Mouse (Mus musculus) testis, adult 2 months (tissue): ENCODE results near the gene Adipor2. TPM values are rescaled to one million over a fixed set of nuclear protein-coding genes. Genes with fewer than 3 reads are reported as not detected.

Experiments
- H3K27ac ChIP-seq: fragments of 200-500 bp; 2 replicates; pipeline ENCODE4 v1.5.1; 2012; ENCODE audit warnings: low read depth, low read length; ENCODE audit not compliant: control insufficient read depth, insufficient read depth
- H3K27me3 ChIP-seq: fragments of 200-500 bp; 2 replicates; pipeline ENCODE4 v1.6.1; 2012; ENCODE audit warnings: mild to moderate bottlenecking, low read length, moderate library complexity; ENCODE audit not compliant: control insufficient read depth, insufficient read depth
- H3K36me3 ChIP-seq: fragments of 200-500 bp; 2 replicates; pipeline ENCODE4 v1.6.1; 2012; ENCODE audit warnings: mild to moderate bottlenecking, low read length; ENCODE audit not compliant: control insufficient read depth, insufficient read depth
- H3K4me1 ChIP-seq: fragments of 200-500 bp; 2 replicates; pipeline ENCODE4 v1.6.1; 2012; ENCODE audit warnings: low read length; ENCODE audit not compliant: control insufficient read depth, insufficient read depth
- H3K4me3 ChIP-seq: fragments of 200-500 bp; 2 replicates; pipeline ENCODE4 v1.5.1; 2012; ENCODE audit warnings: low read depth, mild to moderate bottlenecking, low read length, moderate library complexity, mixed read lengths; ENCODE audit not compliant: control insufficient read depth
- CTCF ChIP-seq: fragments of 200-500 bp; IDR thresholded peaks from 2 replicates; pipeline ENCODE4 v1.5.1; 2012; ENCODE audit warnings: low read depth, mild to moderate bottlenecking, inconsistent platforms, low read length, moderate library complexity; ENCODE audit not compliant: control insufficient read depth, insufficient read depth, insufficient replicate concordance
- POLR2A ChIP-seq: fragments of 200-500 bp; IDR thresholded peaks from 2 replicates; pipeline ENCODE4 v1.6.1; 2012; ENCODE audit warnings: low read depth, mild to moderate bottlenecking, inconsistent platforms, low read length, moderate library complexity; ENCODE audit not compliant: control insufficient read depth
- polyA plus RNA-seq: library from polyadenylated mRNA; depleted of rRNA; stranded (reverse); fragments of >200 nt; gene quantifications from 2 replicates; pipeline ENCODE4 v1.2.3, GENCODE M21; 2012

Gene Adipor2
- polyA plus RNA-seq, 1 experiment: 22.0 TPM

GRCm38 (mm10) chr6:119358020-119358571 lies 59.4 kb downstream of the Adipor2 start:
- Histone ChIP-seq H3K4me3 (no peak overlapping the region), H3K4me1 (no peaks in the 10 kb centered on the region), H3K36me3 (no peaks in the 10 kb centered on the region; the same call in 1 of the 2 replicates), H3K27ac (no peak overlapping the region), H3K27me3 (no peaks in the 10 kb centered on the region)
- TF ChIP-seq CTCF (no peak), POLR2A (no peak)

- TF ChIP-seq CTCF (no peak), POLR2A (no peak)
- no peak overlapping the region for H3K27ac ChIP-seq
- no peaks in the 10 kb centered on the region for H3K27me3 ChIP-seq
- no peaks in the 10 kb centered on the region for H3K4me1 ChIP-seq
- H3K36me3 ChIP-seq: no peaks in the 10 kb centered on the region; the same call in 1 of the 2 replicates
- no peak overlapping the region for H3K4me3 ChIP-seq
These were observed 65.0 kb downstream of the Adipor2 start for GRCm38 (mm10) chr6:119352501-119352900.

- Histone ChIP-seq H3K27me3 (no peaks in the 10 kb centered on the region), H3K4me1 (peaks cover 3% of the 10 kb centered on the region; the same call in 1 of the 2 replicates), H3K36me3 (no peaks in the 10 kb centered on the region; the same call in 1 of the 2 replicates), H3K27ac (no peak overlapping the region), H3K4me3 (no peak overlapping the region)
- TF ChIP-seq POLR2A (no peak), CTCF (no peak)
These were observed 65.8 kb downstream of the Adipor2 start for GRCm38 (mm10) chr6:119351656-119352055.

- Histone ChIP-seq H3K36me3 (no peaks in the 10 kb centered on the region; the same call in 1 of the 2 replicates), H3K27ac (no peak overlapping the region), H3K27me3 (no peaks in the 10 kb centered on the region), H3K4me1 (peaks cover 3% of the 10 kb centered on the region; the same call in 1 of the 2 replicates), H3K4me3 (no peak overlapping the region)
- TF ChIP-seq CTCF (no peak), POLR2A (no peak)
These were observed 66.8 kb downstream of the Adipor2 start for GRCm38 (mm10) chr6:119350703-119351198.

GRCm38 (mm10) chr6:119348234-119348633 lies 69.3 kb downstream of the Adipor2 start:
- no peaks in the 10 kb centered on the region for H3K36me3 ChIP-seq
- no peaks in the 10 kb centered on the region for H3K27me3 ChIP-seq
- no peak overlapping the region for H3K27ac ChIP-seq
- peaks cover 3% of the 10 kb centered on the region; the same call in 1 of the 2 replicates for H3K4me1 ChIP-seq
- H3K4me3 ChIP-seq: no peak overlapping the region
- TF ChIP-seq POLR2A: no peak
- TF ChIP-seq CTCF: peak; percentile 18; the same call in 1 of the 2 replicates

- H3K4me3 ChIP-seq: no peak overlapping the region
- no peaks in the 10 kb centered on the region for H3K27me3 ChIP-seq
- no peaks in the 10 kb centered on the region for H3K36me3 ChIP-seq
- no peak overlapping the region for H3K27ac ChIP-seq
- peaks cover 3% of the 10 kb centered on the region; the same call in 1 of the 2 replicates for H3K4me1 ChIP-seq
- no peak for TF ChIP-seq CTCF
- TF ChIP-seq POLR2A: no peak
These were observed 69.7 kb downstream of the Adipor2 start for GRCm38 (mm10) chr6:119347813-119348212.

- H3K4me3 ChIP-seq: no peak overlapping the region
- H3K4me1 ChIP-seq: peaks cover 3% of the 10 kb centered on the region; the same call in 1 of the 2 replicates
- H3K27me3 ChIP-seq: no peaks in the 10 kb centered on the region
- H3K36me3 ChIP-seq: no peaks in the 10 kb centered on the region
- no peak for TF ChIP-seq POLR2A
- no peak overlapping the region for H3K27ac ChIP-seq
These were observed 71.2 kb downstream of the Adipor2 start for GRCm38 (mm10) chr6:119346257-119346656.

GRCm38 (mm10) chr6:119341409-119341808 lies 76.1 kb downstream of the Adipor2 start:
- Histone ChIP-seq H3K27ac (no peak overlapping the region), H3K36me3 (no peaks in the 10 kb centered on the region), H3K4me1 (no peaks in the 10 kb centered on the region), H3K27me3 (no peaks in the 10 kb centered on the region), H3K4me3 (no peak overlapping the region)
- TF ChIP-seq CTCF (no peak), POLR2A (no peak)
